21 mouse cellular contexts compared by ENCODE assay signal in the genomic region with DNA sequence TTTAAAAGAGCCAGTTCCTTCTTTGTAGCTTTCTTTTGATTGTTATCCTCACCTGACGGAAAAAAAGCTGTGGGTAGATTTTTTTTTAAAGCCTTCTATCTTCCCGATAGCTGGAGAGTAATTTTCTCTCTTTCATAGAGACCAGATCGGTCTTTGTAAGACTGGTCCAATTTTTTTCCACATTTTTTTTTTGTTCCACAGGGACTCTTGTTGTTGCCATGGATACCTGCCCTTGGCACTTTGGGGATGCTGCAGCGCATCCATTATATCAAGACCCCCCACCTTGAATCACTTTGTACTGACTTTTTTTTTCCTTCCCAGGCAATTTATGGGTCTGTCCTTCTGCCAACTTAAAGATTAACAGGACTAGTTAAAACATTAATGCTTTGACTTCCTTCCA.
DNase-seq lines count a peak whose midpoint lies in the region; ATAC-seq and TF ChIP-seq lines count a peak whose summit lies in the region.
"Had no signal": no experiment of that assay in that cellular context is flagged by ENCODE, and none has a peak within 500 bp of the region (broad histone marks: within the 10 kb centered on the region; RNA-seq: fewer than 3 reads in every experiment).

No protein-coding gene starts in this region.

- no peak for TF ChIP-seq CTCF in forebrain, postnatal 0 days (IDR thresholded peaks at IDR 0.05; ENCODE audit: low read depth)

- no peak overlapping the region for H3K4me2 ChIP-seq in forebrain, embryonic 14.5 days (ENCODE audit: low read length)
- no peak overlapping the region for H3K4me2 ChIP-seq in forebrain, postnatal 0 days (ENCODE audit: low read depth)
- H3K4me2 ChIP-seq: forebrain, embryonic 13.5 days; intestine, embryonic 15.5 days had no signal

- no peak for ATAC-seq in forebrain, embryonic 14.5 days
- no peak for ATAC-seq in forebrain, postnatal 0 days
- ATAC-seq: forebrain, embryonic 13.5 days; intestine, embryonic 15.5 days; Patski had no signal

- no peak overlapping the region for H3K27ac ChIP-seq in forebrain, embryonic 14.5 days (ENCODE audit: low read depth, low read length)
- H3K27ac ChIP-seq in forebrain, postnatal 0 days (ENCODE audit: low read depth, low read length), result no peak overlapping the region
- H3K27ac ChIP-seq: embryonic facial prominence, embryonic 10.5 days; forebrain, embryonic 13.5 days; heart, embryonic 10.5 days; intestine, embryonic 15.5 days had no signal

- no peaks in the 10 kb centered on the region for H3K36me3 ChIP-seq in forebrain, embryonic 14.5 days (ENCODE audit: control insufficient read depth, insufficient read depth, low read length)
- no peaks in the 10 kb centered on the region for H3K36me3 ChIP-seq in forebrain, postnatal 0 days (ENCODE audit: insufficient read depth)
- H3K36me3 ChIP-seq: embryonic facial prominence, embryonic 10.5 days; heart, embryonic 10.5 days; intestine, embryonic 15.5 days had no signal

- H3K4me3 ChIP-seq in forebrain, embryonic 14.5 days (ENCODE audit: low read depth, low read length), result no peak overlapping the region
- H3K4me3 ChIP-seq in forebrain, postnatal 0 days (ENCODE audit: low read depth, low read length), result no peak overlapping the region
- H3K4me3 ChIP-seq: embryonic facial prominence, embryonic 10.5 days; forebrain, embryonic 13.5 days; heart, embryonic 10.5 days; intestine, embryonic 15.5 days had no signal

- intact Hi-C loops in left cerebral cortex, postnatal 4 days (cut with DNase I), result no loop called here
- intact Hi-C loops in left cerebral cortex, postnatal 10 days (cut with DNase I), result no loop called here

- WGBS in forebrain, embryonic 14.5 days, result 49% methylated on average over 4 of the region's 4 CpGs
- 43% methylated on average over 4 of the region's 4 CpGs for WGBS in forebrain, postnatal 0 days

- no peaks in the 10 kb centered on the region for H3K27me3 ChIP-seq in forebrain, embryonic 14.5 days (replicated peaks; ENCODE audit: control insufficient read depth, insufficient read depth, low read length)
- no peaks in the 10 kb centered on the region for H3K27me3 ChIP-seq in forebrain, postnatal 0 days (ENCODE audit: insufficient read depth, low read length)
- H3K27me3 ChIP-seq: CH12.LX; forebrain, embryonic 13.5 days; intestine, embryonic 15.5 days had no signal

- H3K9ac ChIP-seq in forebrain, embryonic 14.5 days (ENCODE audit: low read length), result no peak overlapping the region
- no peak overlapping the region for H3K9ac ChIP-seq in forebrain, postnatal 0 days
- H3K9ac ChIP-seq: forebrain, embryonic 13.5 days; intestine, embryonic 15.5 days had no signal

- DNase-seq in forebrain, embryonic 14.5 days (ENCODE audit: low spot score), result peak; percentile 54
- no peak for DNase-seq in forebrain, postnatal 0 days
- DNase-seq in left cerebral cortex, postnatal 4 days, result peak; percentile 1
- no peak for DNase-seq in left cerebral cortex, postnatal 10 days (ENCODE audit: extremely low spot score in 1 of 2, low spot score in 2 of 2)
- DNase-seq in retina, embryonic 14.5 days (ENCODE audit: low spot score), result peak; percentile 4
- no peak for DNase-seq in retina, postnatal 1 day
- no peak for DNase-seq in thymus, adult 18-20 months
- DNase-seq: adrenal gland, adult 2 months; adrenal gland, postnatal 25 days; cerebellum, adult 8-10 months; cerebellum, postnatal 25 days; gastrocnemius, postnatal 10 days; heart, adult 18-20 months; heart, postnatal 10 days; heart, postnatal 4 days had no signal

- H3K9me3 ChIP-seq in forebrain, embryonic 14.5 days (replicated peaks; ENCODE audit: control insufficient read depth, low read length), result no peaks in the 10 kb centered on the region
- no peaks in the 10 kb centered on the region for H3K9me3 ChIP-seq in forebrain, postnatal 0 days (ENCODE audit: low read length)
- H3K9me3 ChIP-seq: embryonic facial prominence, embryonic 10.5 days; forebrain, embryonic 13.5 days; heart, embryonic 10.5 days; intestine, embryonic 15.5 days had no signal

- no peaks in the 10 kb centered on the region for H3K4me1 ChIP-seq in forebrain, embryonic 14.5 days (ENCODE audit: control insufficient read depth, insufficient read depth, low read length)
- H3K4me1 ChIP-seq in forebrain, postnatal 0 days (ENCODE audit: insufficient read depth), result no peaks in the 10 kb centered on the region
- H3K4me1 ChIP-seq: embryonic facial prominence, embryonic 10.5 days; forebrain, embryonic 13.5 days; heart, embryonic 10.5 days; intestine, embryonic 15.5 days had no signal

Comparison
In these comparisons a context has a peak if more than half of its experiments do, and no peak if none do; other contexts are left out.
1. DNase-seq: peak in forebrain, embryonic 14.5 days (single experiment), left cerebral cortex, postnatal 4 days (single experiment) and retina, embryonic 14.5 days (single experiment); none in forebrain, postnatal 0 days (single experiment), left cerebral cortex, postnatal 10 days (0 of 2), retina, postnatal 1 day (single experiment) and thymus, adult 18-20 months (0 of 2).